Mouse (Mus musculus) layer of hippocampus, adult 18-20 months (tissue): ENCODE measurements around the gene Proser3. TPM values are rescaled to one million over a fixed set of nuclear protein-coding genes. Genes with fewer than 3 reads are reported as not detected.
A peak's percentile ranks its signal among the peaks of the same experiment; 100 is the strongest.

Experiments used
- DNase-seq, 2 experiments: peaks; one replicate each; pipeline ENCODE4 v3.0.0; 2022; ENCODE audit warnings: low spot score in 2 of 2
- long read RNA-seq: library from polyadenylated mRNA; stranded (forward); transcript quantifications from one replicate; pipeline ENCODE4 v2.0.0, GENCODE M21; 2021
- total RNA-seq, 2 experiments: library from RNA; stranded (reverse); gene quantifications; 2 replicates each; pipeline ENCODE4 v1.2.3; 2021

The Proser3 gene
- 1 to 10 TPM; 4.4 to 5.2 TPM for total RNA-seq
- long read RNA-seq, partial matches to known transcripts: 1 of 7 reads
- long read RNA-seq, other reads (novel, unspliced or antisense): 3 of 7 reads

DNA sequence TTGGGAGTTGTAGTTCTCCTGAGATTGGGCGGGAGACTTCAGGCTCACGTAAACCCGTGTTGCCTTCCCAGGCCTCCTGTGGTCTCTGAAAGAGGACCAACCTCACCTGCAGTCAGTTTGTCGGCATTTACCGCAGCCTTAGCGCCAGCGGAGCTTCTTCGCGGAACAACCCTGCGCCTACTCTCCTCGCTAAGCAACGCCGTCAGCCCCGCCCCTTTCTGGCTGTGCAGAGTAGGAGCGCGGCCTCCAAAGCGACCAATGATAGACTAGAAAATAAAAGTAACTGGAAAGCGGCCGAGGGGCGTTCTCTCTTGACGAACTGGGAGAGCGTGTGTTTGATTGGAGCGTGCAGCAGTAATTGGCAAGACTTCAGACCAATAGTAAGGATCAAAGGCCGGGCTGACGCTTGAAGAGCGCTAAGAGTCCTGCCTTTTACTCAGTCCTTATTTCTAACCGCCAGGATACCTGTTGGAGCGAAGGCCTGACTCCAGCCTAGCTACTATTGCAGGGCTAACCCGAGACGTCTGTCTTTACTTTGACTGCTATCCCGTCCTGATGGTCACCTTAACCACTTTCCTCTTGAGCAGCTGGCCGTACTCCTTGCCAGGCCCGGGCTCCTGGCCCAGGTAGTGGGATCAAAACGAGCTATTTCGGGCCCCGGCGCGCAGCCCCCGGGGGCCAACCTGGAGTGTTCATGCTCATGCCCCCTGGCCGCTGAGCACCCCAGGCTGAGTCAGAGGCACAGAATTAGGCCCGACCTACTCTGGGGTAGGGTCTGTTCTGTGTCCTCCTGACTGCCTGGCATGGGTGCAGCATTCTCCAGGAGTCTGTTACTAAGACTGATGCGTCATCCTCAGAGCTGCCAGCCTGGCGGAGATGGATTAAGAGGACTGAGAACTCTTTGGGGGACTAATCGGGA is at the start of gene Proser3, which contains the start of gene Hspb6:
Gene Proser3, minus strand, starts transcription at position 198 of the 919 bp plus-strand sequence.
Gene Hspb6, plus strand, starts transcription at position 77 of the 919 bp plus-strand sequence.
- peak; percentile 95 to 99 for DNase-seq

- DNase-seq: no peak
These were observed 48.6 kb upstream of the Proser3 start for GRCm38 (mm10) chr7:30600651-30601050.

- DNase-seq: peak; percentile 89 to 97
These were observed 47.8 kb upstream of the Proser3 start for GRCm38 (mm10) chr7:30599933-30600353.

DNA sequence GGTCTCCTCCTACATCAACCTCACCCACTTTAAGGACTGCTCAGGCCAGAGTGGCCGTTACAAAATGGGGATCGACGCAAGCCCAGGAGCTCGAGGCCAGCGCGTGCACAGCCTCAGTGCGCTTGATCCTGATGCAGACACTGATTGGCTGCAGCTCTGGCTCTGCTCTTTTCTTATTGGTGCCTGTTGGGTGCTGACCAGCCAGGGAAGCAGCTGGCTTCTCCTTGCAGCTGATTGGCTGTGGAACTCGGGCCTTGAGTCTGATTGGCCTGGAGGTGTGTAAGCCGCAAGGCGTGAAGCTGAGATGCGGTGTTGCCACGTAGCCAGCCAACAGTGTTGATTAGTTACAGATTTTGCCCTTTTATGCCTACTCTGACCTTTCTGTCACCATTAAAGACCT is 46.7 kb upstream of the Proser3 start, which contains the start of gene Zbtb32:
Gene Zbtb32, minus strand, starts transcription at position 124 of the 400 bp plus-strand sequence.
- DNase-seq: no peak

- DNase-seq: no peak
These were observed 44.7 kb upstream of the Proser3 start for GRCm38 (mm10) chr7:30596811-30597210.

DNA sequence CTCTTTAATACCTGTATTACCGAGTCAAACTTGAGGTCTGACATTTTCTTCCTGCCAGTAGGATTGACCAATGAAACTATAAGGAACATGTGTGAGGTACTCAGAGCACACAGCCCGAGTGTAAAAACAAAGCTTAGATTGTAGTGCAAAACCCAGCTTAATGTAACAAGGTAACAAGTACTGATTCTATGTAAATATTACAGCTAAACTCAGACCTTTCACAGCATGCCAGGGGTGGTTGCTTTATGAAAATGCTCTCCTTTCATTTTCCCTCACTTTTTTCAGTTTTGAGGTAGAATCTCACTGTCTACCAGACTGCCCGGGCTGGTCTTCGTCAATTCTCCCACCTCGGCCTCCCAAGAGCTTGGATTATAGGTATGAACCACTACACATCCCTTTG is 44.0 kb upstream of the Proser3 start:
- no peak for DNase-seq

GRCm38 (mm10) chr7:30594510-30595024 is 42.5 kb upstream of the Proser3 start:
- no peak for DNase-seq

- DNase-seq: no peak
These were observed 41.7 kb upstream of the Proser3 start for GRCm38 (mm10) chr7:30593579-30594509.

GRCm38 (mm10) chr7:30592772-30593423 is 40.8 kb upstream of the Proser3 start:
- no peak for DNase-seq

- no peak for DNase-seq
These were observed 39.5 kb upstream of the Proser3 start for GRCm38 (mm10) chr7:30591605-30591951.

- DNase-seq: no peak
These were observed 39.0 kb upstream of the Proser3 start for GRCm38 (mm10) chr7:30590927-30591604.

DNA sequence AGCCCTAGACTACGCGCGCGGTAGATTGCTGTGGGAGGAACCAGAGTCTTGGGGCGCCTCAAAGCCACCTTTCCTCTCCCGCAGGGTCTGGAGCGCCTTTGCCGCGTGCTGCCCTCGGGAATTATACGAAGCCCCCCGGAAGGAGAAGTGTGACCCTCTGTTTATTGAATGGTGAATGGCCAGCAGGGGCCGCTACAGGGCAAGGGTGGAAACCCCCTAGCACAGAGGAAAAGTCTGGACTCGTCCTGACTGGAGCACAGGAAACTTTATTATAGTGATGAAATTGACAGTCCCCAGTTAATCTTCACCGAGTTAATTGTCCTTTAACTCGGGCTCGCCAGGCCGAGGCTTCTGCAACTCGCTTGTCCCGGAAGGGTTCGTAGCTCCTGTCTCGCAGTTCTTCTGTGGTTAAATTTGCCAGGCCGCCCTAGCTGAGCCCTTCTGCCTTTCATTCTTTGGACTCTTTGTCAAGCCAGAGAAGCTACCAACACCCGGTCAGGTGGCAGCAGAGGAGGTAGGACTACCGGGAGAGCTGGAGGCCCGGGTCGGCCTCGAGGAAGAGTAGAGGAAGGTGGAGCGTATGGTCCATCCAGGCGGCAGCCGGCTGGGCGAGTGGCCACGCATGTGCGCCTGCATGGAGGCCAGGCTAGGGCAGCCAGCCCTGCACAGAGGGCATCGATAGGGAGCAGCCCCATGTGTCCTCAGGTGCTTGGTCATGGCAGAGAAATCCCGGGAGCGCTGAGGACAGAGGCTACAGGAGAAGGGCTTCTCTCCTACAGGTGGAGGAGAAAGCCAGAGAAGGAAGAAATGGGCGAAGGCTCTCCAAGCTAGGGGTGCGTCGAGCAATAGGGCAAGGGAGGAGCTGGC is 37.6 kb upstream of the Proser3 start:
- DNase-seq: peak; percentile 65 to 83

GRCm38 (mm10) chr7:30588676-30589434 is 36.8 kb upstream of the Proser3 start, which contains the start of gene Kmt2b:
Gene Kmt2b, minus strand, starts transcription at chr7:30588726.
- peak; percentile 96 to 97 for DNase-seq

DNA sequence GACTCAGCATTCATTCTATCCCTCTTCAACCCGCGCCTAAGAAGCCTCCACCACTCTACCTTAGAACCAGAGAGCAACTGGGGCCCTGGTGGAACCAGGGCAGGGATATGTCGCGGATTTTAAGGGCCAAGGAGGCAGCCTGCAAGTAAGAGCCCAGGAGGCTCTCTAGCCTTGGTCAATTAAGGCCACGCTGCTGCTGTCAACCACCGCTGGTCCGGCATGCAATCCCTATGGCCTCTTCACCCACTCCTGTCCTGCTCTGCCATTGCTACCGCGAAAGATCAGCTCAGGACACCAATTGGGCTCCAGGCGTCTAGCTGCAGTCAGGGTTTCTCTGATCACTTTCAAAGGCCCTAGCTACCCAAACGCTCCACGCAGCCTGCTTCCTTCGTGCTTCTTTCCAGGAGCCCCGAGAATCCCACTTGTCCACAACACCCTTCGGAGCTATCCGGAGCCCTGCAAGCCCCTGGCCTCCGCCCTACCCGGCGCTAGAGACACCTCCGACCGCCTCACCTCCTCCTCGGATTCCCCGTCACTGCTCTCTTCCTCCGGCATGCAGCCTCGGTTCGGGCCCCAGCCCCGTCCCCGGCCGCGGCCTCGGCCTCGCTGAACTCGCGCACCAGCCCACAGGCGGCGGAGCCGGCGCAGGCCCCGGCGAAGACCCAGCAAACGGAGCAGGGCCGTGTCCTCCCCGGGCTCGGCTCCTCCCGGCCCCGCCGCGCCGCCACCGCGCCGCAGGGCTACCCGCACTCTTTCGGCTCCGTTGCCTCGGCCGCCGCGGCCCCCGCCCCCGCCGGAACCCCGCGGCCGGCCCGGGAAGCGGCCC is 36.0 kb upstream of the Proser3 start:
- DNase-seq: peak in 1 of 2 experiments; percentile 42

DNA sequence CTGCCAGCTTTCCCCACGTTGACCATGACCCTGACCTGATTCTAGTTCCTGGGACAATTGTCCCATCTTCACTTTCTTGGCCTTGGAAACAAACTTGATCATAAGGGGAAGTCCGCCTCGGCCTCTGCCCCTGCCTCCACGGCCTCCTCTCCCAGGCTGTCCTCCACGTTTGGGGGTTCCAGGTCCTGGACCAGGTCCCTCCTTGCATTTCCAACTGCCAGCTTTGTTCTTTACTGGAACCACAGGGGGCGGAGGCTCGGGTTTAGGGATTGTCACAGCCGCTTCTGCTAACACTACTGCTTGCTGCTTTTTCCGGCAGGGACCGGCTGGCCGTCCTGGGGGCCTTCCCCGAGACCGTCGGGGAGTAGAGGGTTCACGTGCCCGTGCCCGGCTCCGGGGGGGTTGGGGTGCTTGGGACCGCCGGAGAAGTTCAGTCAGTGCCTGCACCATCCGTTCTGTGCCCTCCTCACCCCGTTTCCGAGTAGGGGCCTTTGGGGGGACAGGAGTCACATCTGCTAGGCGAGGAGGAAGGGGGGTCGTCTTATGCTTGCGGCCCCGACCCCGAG is 34.4 kb upstream of the Proser3 start:
- DNase-seq: no peak

DNA sequence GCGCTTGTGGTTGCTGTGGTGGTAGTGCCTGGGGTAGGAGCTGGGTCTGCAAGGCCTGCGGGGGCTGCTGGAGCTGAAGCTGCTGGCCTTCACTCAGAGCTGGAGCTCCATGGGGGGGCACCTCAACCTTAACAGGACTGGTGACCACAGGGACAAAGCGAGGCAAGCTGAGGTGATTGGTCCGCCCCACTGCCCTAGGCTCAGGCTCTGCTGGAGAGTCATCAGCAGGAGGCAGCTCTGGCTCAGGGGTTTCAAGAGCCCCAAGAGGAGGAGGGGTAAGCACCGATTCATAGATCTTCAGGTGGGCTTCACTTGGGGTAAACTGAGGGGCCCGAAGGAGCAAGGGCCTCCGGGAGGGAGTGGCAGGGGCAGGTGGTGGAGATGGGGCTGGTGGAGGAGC is 33.1 kb upstream of the Proser3 start:
- no peak for DNase-seq

- DNase-seq: no peak
These were observed 32.2 kb upstream of the Proser3 start for GRCm38 (mm10) chr7:30584339-30584738.
